Mouse (Mus musculus): Measurements from ENCODE around the gene Agr2. TPM values are rescaled to one million over a fixed set of nuclear protein-coding genes. Genes with fewer than 3 reads are reported as not detected.

The Agr2 gene
- not detected for total RNA-seq (2021)
- long read RNA-seq, experiment 1 = 0 reads
- long read RNA-seq, experiment 2 = 0 reads

DNA sequence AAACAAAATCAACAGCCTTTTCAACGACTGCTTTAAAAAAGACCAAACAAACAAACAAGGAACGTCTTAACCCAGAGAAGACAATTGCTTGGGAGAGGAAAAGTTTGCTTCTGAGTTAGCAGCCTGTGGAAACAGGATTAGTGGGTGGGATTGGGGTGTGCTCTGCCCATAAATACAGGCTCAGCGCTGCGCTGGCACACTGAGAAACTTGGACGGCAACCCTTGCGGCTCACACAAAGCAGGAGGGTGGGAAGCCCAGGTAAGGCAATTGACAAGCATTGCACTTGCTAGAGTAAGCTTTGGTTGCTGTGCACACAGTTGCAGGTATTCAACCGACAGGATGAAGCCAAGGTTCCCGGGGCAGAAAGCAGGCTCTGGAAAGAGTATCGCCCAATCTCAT lies at the start of gene Agr2:
Gene Agr2, plus strand, starts transcription at position 197 of the 400 bp plus-strand sequence.
- intact Hi-C loops (cut with DNase I) = no loop called here

DNA sequence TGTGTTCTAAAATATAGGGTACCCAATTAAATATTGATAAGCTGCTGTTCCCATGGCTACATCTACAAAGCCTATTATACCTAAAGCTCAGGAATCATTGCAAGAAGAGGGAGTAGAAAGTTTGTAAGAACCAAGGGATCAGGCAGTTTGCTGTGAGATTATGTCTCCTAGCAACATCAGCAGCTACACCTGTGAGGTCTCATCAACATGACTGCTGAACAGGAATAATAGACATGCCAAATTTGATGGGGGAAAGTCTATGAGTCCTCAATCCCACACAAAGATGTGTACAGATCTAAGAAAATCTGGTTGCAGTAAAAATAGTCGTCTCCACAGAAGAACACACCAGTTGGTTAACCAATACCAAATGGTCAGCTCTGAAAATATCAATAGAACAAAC lies 41.0 kb upstream of the Agr2 start:
- intact Hi-C loops (cut with DNase I) = no loop called here
- no peak for DNase-seq

More for the DNA sequence above, at the start of gene Agr2:
- no peak for DNase-seq

DNA sequence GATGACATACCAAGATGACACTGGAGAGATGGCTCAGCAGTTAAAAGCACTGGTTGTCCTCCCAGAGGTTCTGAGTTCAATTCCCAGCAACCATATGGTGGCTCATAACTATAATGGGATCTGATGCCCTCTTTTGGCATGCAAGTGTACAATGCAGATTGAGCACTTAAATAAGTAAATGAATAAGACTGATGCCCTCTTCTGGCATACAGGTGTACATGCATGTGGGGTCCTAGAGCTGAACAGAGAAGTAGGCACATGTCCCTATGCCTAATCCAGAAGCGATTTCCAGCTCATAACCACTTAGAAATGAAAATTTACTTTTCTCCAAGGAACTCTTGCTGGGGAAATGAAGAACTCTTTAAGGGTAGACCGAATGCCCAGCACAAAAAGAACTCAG lies 35.5 kb upstream of the Agr2 start:
- no peak for DNase-seq
- intact Hi-C loops (cut with DNase I) = no loop called here

- intact Hi-C loops (cut with DNase I) = no loop called here
- no peak for DNase-seq
Measured at GRCm38 (mm10) chr12:35966098-35966767, 26.5 kb upstream of the Agr2 start.

DNA sequence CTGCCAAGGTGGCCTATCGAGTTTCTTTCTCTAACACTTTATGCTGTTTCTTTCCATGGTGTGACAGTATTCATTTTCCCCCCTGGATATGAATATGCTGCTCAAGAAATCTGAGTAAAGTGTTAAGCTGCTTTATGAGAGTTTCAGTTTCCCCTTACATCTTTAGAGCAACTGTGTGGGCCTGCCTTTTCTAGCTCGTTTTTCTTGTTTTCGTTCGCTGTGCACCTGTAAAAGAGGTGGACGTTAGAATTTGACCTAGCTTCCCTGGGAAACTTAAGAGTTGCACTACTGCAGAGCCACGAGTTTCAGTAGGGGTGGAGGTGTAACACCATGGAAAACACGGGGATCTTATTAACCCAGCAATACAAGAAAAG lies 26.0 kb upstream of the Agr2 start:
- intact Hi-C loops (cut with DNase I) = no loop called here

DNA sequence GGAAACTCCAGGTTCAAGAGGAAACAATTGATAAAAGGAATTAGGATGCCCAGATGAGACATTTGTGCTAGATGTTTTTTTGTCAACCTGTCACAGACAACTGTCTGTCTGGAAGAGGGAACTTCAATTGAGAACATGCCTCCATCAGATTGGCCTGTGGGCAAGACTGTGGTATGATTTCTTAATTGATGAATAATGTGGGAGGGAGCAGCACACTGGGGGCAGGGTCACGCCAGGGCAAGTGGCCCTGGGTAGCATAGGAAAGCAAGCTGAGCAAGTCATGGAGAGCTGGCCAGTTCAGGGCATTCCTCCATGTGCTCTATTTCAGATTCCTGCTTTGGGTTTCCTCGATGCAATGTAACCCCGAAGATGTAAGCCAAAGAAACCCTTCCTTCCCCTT lies 16.8 kb upstream of the Agr2 start:
- intact Hi-C loops (cut with DNase I) = no loop called here

More for the DNA sequence above, 26.0 kb upstream of the Agr2 start:
- DNase-seq = no peak

GRCm38 (mm10) chr12:35977633-35978246 lies 15.0 kb upstream of the Agr2 start:
- no peak for DNase-seq
- intact Hi-C loops (cut with DNase I) = no loop called here

More for the DNA sequence above, 16.8 kb upstream of the Agr2 start:
- DNase-seq = no peak

DNA sequence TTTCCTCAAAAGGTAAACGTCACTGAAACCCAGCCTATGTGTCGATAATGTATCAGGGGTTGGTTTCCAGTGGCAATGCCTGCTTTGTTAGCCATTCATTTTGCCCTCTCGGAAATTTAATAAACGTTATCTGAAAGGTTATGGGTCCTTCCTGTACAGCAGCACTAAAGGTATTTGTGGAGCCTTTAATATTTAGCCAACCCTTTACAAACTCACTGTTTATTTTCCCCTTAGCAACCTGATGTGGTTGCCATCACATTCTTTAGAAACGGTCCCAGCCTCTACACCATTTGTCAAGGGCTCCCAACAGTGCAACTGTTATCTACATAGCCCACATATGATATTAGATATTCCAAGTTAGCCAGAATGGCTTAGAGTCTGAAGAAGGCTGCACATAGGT lies 13.1 kb upstream of the Agr2 start:
- intact Hi-C loops (cut with DNase I) = no loop called here
- no peak for DNase-seq

DNA sequence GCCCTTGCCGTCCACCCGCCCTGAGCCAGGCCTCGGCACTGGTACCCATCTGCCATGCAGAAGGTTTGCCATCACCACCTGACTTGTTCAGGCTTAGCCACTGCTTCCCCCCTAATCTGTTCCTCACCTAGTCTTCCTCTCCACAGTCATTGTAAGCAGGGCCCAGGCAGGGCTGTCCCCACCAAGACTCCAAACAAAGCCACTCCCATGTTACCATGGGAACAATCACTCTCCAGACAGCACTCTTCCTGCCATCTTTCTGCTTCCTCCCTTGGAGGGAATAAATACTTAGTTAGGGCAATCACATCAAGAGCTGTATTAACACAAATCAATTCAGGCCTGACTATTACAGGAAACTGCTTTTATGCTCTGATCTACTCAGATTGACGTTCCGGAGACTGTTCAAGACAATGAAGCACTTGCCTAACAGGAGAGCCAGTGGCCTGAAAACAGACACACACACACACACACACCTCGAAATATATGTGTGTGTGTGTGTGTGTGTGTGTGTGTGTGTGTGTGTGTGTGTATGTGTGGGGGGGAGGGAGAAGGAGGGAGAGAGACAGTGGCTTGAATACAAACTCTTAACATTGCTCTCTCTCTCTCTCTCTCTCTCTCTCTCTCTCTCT lies 10.9 kb upstream of the Agr2 start:
- DNase-seq = peak; percentile 9 to 12
- intact Hi-C loops (cut with DNase I) = no loop called here

GRCm38 (mm10) chr12:35983472-35983871 lies 9.2 kb upstream of the Agr2 start:
- intact Hi-C loops (cut with DNase I) = no loop called here
- DNase-seq = no peak

GRCm38 (mm10) chr12:35984743-35985142 lies 8.0 kb upstream of the Agr2 start:
- intact Hi-C loops (cut with DNase I) = no loop called here
- no peak for DNase-seq

DNA sequence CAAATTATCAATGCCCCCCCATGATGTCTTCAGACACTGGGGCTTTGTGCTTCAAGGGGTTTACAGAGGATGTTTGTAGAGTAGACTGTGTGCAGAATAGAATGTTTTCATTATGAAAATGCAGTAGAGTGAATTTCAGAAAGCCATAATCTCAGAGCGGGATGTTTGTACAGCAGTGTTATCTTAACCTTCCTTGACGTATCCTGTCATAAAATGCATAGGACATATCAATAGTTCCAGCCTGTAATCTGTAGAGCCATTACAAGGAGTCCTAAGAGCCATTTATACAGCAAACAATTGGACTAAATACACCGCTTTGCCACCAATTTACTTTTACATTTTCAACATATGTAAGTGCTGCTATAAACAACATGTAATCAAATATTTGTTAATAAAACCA lies 876 bp downstream of the Agr2 start:
- intact Hi-C loops (cut with DNase I) = no loop called here
- no peak for DNase-seq

DNA sequence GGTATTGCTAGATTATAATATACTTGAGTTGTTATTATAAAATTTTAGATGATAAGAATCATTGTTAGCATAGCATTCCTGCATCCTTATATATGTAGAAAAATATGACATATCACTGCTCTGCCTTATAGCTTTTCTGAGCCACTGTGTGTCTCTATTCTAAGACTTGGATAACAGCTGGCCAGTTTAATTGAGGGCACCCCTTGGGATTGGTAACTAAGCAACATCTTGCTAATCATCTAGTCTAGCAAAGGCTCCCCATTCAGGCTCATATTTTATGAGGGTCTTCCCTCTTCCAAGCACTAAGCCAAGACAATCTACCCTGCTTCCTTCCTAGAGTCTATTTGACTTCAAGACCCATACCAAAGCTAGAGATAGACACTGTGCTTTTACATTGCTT lies 1.4 kb downstream of the Agr2 start:
- intact Hi-C loops (cut with DNase I) = no loop called here

GRCm38 (mm10) chr12:35995799-35996198 lies 3.1 kb downstream of the Agr2 start:
- peak in 1 of 2 experiments; percentile 38 for DNase-seq
- intact Hi-C loops (cut with DNase I) = loop anchor here (1.0 to 5.0 kb wide), 2 partner anchors 47 to 99 kb away; partner anchors contain the start of gene Tspan13

More for the DNA sequence above, 1.4 kb downstream of the Agr2 start:
- no peak for DNase-seq

DNA sequence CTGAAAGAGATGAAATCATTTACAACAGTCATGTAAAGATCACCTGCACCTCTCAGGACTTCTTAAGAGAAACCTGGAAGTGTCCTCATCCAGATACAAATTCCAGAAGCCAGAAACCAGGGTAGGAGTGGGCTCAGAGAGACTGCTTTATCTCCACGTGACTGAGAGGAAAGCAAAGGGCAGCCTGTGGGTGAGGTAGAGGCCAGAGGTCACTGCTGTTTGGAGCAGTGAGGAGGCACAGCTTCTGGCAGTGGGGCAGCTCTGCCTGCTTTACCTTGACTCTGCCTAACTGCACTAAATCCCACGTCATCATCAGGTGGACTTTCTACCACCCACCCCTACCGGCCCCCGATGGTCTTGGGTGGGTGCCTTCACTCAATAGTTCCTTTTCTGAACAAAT lies 12.0 kb downstream of the Agr2 start:
- intact Hi-C loops (cut with DNase I) = no loop called here
- no peak for DNase-seq

DNA sequence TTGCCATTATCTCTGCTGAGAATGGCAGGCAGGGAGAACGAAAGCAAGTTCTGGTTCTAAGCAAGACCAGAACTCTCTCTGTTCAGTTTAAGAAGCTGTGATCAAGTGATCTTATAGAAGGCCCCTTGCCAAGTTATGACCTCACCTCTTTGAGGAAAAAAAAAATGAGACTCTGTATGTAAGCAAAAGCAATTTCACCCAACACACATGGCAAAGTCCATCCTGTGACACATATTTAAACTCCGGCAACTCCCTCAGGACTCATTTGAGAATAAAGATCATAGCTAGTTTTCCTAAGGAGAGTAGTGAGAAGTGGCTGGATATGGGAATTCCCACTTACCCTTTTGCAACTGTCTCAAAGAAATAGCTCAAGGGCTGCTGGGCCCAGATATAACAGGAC lies 14.9 kb downstream of the Agr2 start:
- DNase-seq = no peak
- intact Hi-C loops (cut with DNase I) = no loop called here

GRCm38 (mm10) chr12:36008364-36009047 lies 15.8 kb downstream of the Agr2 start:
- intact Hi-C loops (cut with DNase I) = no loop called here
- DNase-seq = no peak

GRCm38 (mm10) chr12:36013216-36013910 lies 20.7 kb downstream of the Agr2 start:
- intact Hi-C loops (cut with DNase I) = no loop called here
- no peak for DNase-seq

DNA sequence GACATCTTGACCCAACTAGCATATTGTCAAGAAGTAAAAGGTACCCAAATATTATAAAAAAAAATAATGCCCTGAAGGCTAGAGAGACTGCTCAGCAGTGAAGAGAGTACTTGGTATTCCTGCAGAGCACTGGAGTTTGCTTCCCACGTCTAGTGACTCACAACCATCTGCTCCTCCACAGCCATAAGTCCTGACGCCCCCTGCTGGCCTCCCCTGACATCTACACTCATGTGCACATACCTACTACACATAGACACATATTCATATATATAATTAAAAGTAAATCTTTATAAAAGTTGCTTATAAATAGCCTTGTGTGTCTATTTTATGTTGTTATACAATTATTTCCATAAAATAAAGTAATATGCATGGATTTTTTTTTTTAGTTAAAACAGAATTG lies 25.1 kb downstream of the Agr2 start:
- intact Hi-C loops (cut with DNase I) = no loop called here
- DNase-seq = no peak

DNA sequence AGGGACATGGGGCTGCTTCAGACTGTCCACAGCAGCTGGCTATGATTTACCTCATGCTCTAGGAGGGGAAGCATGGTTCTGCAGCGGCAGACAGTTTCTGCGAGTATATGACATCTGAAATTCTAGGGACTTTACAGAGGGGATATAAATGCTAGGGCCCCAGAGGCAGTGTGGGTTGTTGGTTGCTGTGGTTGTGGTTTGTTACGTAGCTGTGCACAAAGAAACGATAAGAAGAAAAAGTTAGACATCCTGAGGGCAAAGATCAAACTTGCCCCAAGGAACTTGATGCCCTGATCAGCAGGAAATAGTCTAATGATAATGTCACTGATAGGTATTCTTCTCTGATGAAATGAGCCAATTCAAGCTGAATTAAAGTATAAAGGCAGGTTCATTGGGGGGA lies 26.9 kb downstream of the Agr2 start:
- intact Hi-C loops (cut with DNase I) = no loop called here
- no peak for DNase-seq

DNA sequence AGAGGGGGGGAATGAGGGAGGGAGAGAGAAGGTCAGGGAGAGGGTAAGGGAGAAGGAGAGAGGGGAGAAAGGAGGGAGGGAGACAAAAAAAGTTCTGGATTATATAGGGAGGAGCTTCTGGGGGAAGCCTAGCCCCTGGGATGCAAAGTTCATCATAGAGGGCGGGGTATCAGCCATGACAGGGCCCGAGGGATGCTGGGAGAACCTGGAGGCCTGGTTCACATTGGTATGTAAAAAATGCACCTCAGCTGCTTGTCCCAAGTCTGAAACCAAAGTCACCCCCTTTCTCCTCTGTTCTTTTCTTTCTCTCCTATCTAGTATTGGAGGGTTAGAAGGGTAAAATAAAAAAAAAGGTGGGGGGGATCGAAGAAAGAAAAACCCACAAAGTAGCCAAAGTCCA lies 27.4 kb downstream of the Agr2 start:
- intact Hi-C loops (cut with DNase I) = no loop called here

More for the DNA sequence above, 27.4 kb downstream of the Agr2 start:
- DNase-seq = no peak
